Mouse (Mus musculus): ENCODE data around the gene Fgfr2.

The Fgfr2 gene

GRCm38 (mm10) chr7:131362615-131363300, 1760.4 kb downstream of the Fgfr2 start, which contains the start of gene 2310057M21Rik:
TSS of gene 2310057M21Rik (minus strand) at chr7:131362759.
- peak; percentile 94 to 97 for DNase-seq

GRCm38 (mm10) chr7:131362269-131362614, 1760.9 kb downstream of the Fgfr2 start:
- DNase-seq = no peak

GRCm38 (mm10) chr7:131356105-131356504, 1767.0 kb downstream of the Fgfr2 start:
- DNase-seq = no peak

- no peak for DNase-seq
These were observed 1777.2 kb downstream of the Fgfr2 start for GRCm38 (mm10) chr7:131345856-131346541.

GRCm38 (mm10) chr7:131337502-131338068, 1785.6 kb downstream of the Fgfr2 start:
- DNase-seq = no peak

GRCm38 (mm10) chr7:131333564-131333963, 1789.6 kb downstream of the Fgfr2 start, which contains the start of gene Fam24a:
TSS of gene Fam24a (plus strand) at chr7:131333864.
- no peak for DNase-seq

GRCm38 (mm10) chr7:131331688-131332087, 1791.5 kb downstream of the Fgfr2 start:
- DNase-seq = no peak

- no peak for DNase-seq
These were observed 1793.7 kb downstream of the Fgfr2 start, which contains the start of gene Fam24b for GRCm38 (mm10) chr7:131329416-131329815. TSS of gene Fam24b (minus strand) at chr7:131329516.

GRCm38 (mm10) chr7:131327054-131327453, 1796.1 kb downstream of the Fgfr2 start:
- DNase-seq = no peak

- no peak for DNase-seq
These were observed 1801.0 kb downstream of the Fgfr2 start, which contains the start of gene Cuzd1 for GRCm38 (mm10) chr7:131322192-131322591. TSS of gene Cuzd1 (minus strand) at chr7:131322292.

GRCm38 (mm10) chr7:131318340-131318739, 1804.8 kb downstream of the Fgfr2 start:
- DNase-seq = no peak

- no peak for DNase-seq
These were observed 1805.6 kb downstream of the Fgfr2 start for GRCm38 (mm10) chr7:131317587-131317986.

GRCm38 (mm10) chr7:131314493-131314892, 1808.7 kb downstream of the Fgfr2 start:
- no peak for DNase-seq

- DNase-seq = no peak
These were observed 1816.4 kb downstream of the Fgfr2 start for GRCm38 (mm10) chr7:131306733-131307132.

- no peak for DNase-seq
These were observed 1819.8 kb downstream of the Fgfr2 start for GRCm38 (mm10) chr7:131303340-131303739.

- peak; percentile 7 to 18 for DNase-seq
These were observed 1826.0 kb downstream of the Fgfr2 start for GRCm38 (mm10) chr7:131297151-131297550.

GRCm38 (mm10) chr7:131265851-131266250, 1857.3 kb downstream of the Fgfr2 start:
- no peak for DNase-seq

- DNase-seq = no peak
These were observed 1858.9 kb downstream of the Fgfr2 start for GRCm38 (mm10) chr7:131264251-131264650.

GRCm38 (mm10) chr7:131260946-131261345, 1862.2 kb downstream of the Fgfr2 start:
- DNase-seq = no peak

GRCm38 (mm10) chr7:131257309-131257708, 1865.8 kb downstream of the Fgfr2 start:
- DNase-seq = no peak

GRCm38 (mm10) chr7:131256841-131257240, 1866.3 kb downstream of the Fgfr2 start:
- no peak for DNase-seq

- DNase-seq = peak; percentile 3 to 6
These were observed 1878.2 kb downstream of the Fgfr2 start for GRCm38 (mm10) chr7:131244993-131245392.

- no peak for DNase-seq
These were observed 1887.1 kb downstream of the Fgfr2 start for GRCm38 (mm10) chr7:131236091-131236490.

- DNase-seq = no peak
These were observed 1900.1 kb downstream of the Fgfr2 start for GRCm38 (mm10) chr7:131223086-131223485.
